In genomic region chr2:140159186-140159730, GRCm38 (mm10) we compare ENCODE assay signal across 8 mouse cellular contexts. TPM values are rescaled to one million over a fixed set of nuclear protein-coding genes. Genes with fewer than 3 reads are reported as not detected.
DNase-seq lines count a peak whose midpoint lies in the region; ATAC-seq and TF ChIP-seq lines count a peak whose summit lies in the region.
"Had no signal": no experiment of that assay in that cellular context is flagged by ENCODE, and none has a peak within 500 bp of the region (broad histone marks: within the 10 kb centered on the region; RNA-seq: fewer than 3 reads in every experiment).

No protein-coding gene starts in this region.

- TF ChIP-seq CTCF in left cerebral cortex, adult 2 months (IDR thresholded peaks at IDR 0.05): peak; percentile 75
- TF ChIP-seq CTCF in E14TG2a.4 (conservative IDR thresholded peaks at IDR 0.05; ENCODE audit: low read length): peak; percentile 47

- H3K27me3 ChIP-seq in E14TG2a.4 (ENCODE audit: insufficient read depth, low read length): no peaks in the 10 kb centered on the region

- DNase-seq in left cerebral cortex, adult 2 months (ENCODE audit: extremely low spot score in 1 of 2, low spot score in 2 of 2): no peak
- no peak for DNase-seq in left cerebral cortex, adult 8-10 months (ENCODE audit: low spot score in 2 of 2)
- DNase-seq in adipocyte (ENCODE audit: low spot score): peak; percentile 58
- DNase-seq in cerebellum, postnatal 36 days: no peak
- no peak for DNase-seq in left cerebral cortex, adult 18-20 months (ENCODE audit: low spot score in 2 of 2)

- H3K4me1 ChIP-seq in E14TG2a.4 (replicated peaks; ENCODE audit: low read depth, low read length): no peaks in the 10 kb centered on the region

- no peak overlapping the region for H3K27ac ChIP-seq in left cerebral cortex, adult 2 months

- H3K36me3 ChIP-seq in E14TG2a.4 (ENCODE audit: insufficient read depth, low read length): peaks cover 82% of the 10 kb centered on the region

- H3K4me3 ChIP-seq in left cerebral cortex, adult 2 months: no peak overlapping the region
- H3K4me3 ChIP-seq in E14TG2a.4 (replicated peaks; ENCODE audit: low read length): no peak overlapping the region

- H3K9me3 ChIP-seq in E14TG2a.4 (ENCODE audit: low read length): no peaks in the 10 kb centered on the region

- peak; percentile 69 for ATAC-seq in megakaryocyte, adult 5-6 weeks (ENCODE audit: poor library complexity, severe bottlenecking)
- ATAC-seq: intestine, embryonic 16.5 days had no signal

- intact Hi-C loops in left cerebral cortex, adult 2 months (cut with DNase I): loop anchor here (5.0 kb wide), 2 partner anchors 567 to 737 kb away; no protein-coding TSS in a partner anchor

RNA-seq across cellular contexts. Expression of gene Gm17374, which starts 7.4 kb away (rescaled TPM):
- total RNA-seq in left cerebral cortex, adult 2 months (2021): not detected
- not detected for total RNA-seq in left cerebral cortex, adult 8-10 months (2022)
- not detected in 2 replicates for total RNA-seq in megakaryocyte, adult 5-6 weeks (2015)
- total RNA-seq in megakaryocyte, adult 5-6 weeks (2017): not detected in 2 replicates
- total RNA-seq in left cerebral cortex, adult 18-20 months (2021): not detected

RNA-seq across cellular contexts. Expression of gene Esf1, which starts 11.1 kb away (rescaled TPM):
- total RNA-seq in left cerebral cortex, adult 2 months (2021): 10 to 100 TPM; 19.1 to 22.2 TPM
- total RNA-seq in left cerebral cortex, adult 8-10 months (2022): 10 to 100 TPM; 18.0 to 19.4 (median 19.0) TPM
- total RNA-seq in megakaryocyte, adult 5-6 weeks (2015): 18.9 and 21.0 TPM in 2 replicates
- total RNA-seq in megakaryocyte, adult 5-6 weeks (2017): 26.4 and 27.0 TPM in 2 replicates
- 10 to 100 TPM; 20.8 to 21.1 TPM for total RNA-seq in left cerebral cortex, adult 18-20 months (2021)

RNA-seq across cellular contexts. Expression of gene Ndufaf5, which starts 11.2 kb away (rescaled TPM):
- 10 to 100 TPM; 50.5 to 51.3 TPM for total RNA-seq in left cerebral cortex, adult 2 months (2021)
- 10 to 100 TPM; 42.8 to 50.0 (median 45.0) TPM for total RNA-seq in left cerebral cortex, adult 8-10 months (2022)
- total RNA-seq in megakaryocyte, adult 5-6 weeks (2015): 11.7 and 12.9 TPM in 2 replicates
- total RNA-seq in megakaryocyte, adult 5-6 weeks (2017): 15.9 and 18.4 TPM in 2 replicates
- total RNA-seq in left cerebral cortex, adult 18-20 months (2021): 10 to 100 TPM; 49.3 to 57.1 TPM
